Mouse (Mus musculus) frontal cortex, adult (tissue): ENCODE results near the gene Cdkn2aip.

Experiments
- ATAC-seq: cut with Nextera tagmentation; 2 replicates; pipeline ENCODE4 v1.9.2; 2017; ENCODE audit warnings: mild to moderate bottlenecking, moderate library complexity, mixed read lengths; ENCODE audit not compliant: low TSS enrichment

Gene Cdkn2aip

DNA sequence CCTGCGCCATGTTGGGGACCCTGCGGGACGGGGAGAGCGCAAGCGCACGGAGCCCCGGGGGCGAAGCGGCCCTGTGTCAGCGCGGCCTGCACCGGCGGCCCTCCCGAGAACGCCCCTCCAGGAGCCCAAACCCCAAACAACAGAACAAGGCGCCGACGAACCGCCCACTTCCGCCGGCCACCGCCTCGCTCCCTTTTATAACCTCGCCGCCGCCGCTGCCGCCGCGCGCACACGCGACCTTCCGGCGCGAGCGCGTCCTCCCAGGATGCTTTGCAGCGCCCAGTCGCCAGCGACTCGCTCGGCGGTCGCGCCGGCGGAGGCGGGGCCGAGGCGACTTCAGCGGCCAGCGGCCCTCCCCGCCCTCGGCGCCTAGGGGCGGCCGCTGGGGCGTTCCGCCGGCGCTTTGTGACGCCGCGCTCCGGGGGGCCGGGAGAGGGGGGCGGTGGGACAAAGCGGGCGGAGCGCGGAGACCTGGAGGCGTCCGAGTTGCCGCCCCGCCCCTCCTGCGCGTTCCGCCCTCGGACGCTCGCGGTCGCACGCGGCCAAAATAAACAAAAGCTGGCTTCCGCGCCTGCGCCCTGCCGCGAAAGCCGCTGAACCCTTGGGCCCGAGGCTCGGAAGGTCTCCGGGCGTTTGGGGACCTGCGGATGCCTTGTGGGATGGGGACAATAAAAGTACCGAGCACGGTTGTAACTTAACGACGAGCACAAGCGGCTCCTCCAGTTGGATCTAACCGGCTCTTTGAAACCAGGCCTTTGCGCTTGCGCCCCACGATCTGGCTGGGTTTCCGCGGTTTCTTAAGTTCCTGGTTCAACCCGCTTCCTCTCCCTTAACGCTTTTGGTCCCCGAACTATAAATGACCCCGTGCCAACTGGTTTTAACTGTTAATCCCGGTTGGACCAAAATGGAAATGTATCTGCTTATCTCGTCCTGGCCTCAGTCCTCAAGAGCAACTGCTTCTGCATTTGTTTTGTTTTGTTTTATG, at the start of gene Cdkn2aip:
Gene Cdkn2aip, minus strand, starts transcription at position 172 of the 985 bp plus-strand sequence.
- ATAC-seq: peak; percentile 82

DNA sequence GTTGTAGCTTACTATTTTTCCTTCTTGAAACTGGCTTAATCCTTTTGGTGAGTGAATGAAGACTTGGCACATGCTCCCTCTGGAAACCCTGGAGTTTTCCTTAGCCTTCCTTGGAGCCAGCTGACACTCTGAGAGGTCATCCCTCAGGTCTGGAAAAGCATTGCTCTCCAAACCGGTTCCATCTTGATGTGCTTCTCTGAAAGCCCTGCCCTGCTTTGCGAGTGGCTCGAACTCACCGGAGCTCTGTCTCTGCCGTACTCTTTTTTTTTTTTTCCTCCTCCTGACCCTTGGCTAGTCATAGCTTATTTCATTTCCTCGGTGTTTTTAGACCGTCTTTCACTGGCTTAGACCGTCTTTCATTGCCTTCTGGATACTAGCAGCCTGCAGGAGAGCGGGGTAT, 49.5 kb upstream of the Cdkn2aip start:
- no peak for ATAC-seq

DNA sequence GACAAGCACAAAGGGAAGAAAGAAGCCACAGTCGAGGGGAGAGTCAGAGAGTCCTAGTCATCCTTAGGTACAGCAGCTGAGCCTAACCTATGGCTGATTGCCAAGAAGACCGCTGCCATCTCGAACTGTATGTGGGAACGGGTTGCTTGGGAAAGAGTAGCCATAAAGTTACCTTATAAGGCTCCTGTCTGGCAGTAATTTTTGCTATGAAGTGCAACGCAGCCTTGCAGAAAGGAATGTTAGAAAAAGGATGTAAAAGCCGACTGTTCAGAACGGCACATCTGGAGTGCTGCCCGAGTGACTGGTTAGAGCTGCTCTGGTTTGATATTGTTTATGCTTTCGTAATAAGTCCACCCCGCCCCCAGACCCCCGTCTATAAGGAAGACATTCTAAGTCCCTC, 47.0 kb upstream of the Cdkn2aip start:
- ATAC-seq: no peak

DNA sequence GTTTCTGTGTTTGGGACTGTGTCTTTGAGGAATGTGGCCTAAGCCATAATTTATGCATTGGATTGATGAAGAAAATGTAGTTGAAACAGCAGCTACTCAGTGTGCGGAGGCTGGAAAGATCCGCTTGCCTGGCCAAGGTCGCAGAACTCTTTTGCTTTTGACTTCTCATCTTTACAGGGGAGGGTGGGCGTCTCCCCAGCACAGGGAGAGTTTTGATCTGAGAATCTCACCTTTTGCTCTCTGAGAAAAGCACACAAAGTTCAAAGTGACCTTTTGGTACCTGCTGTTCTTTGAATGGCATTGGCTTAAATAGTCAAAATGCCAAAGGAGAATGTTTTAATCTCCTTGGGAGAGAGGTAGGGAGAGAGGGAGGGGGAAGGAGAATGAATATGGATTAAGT, 46.5 kb upstream of the Cdkn2aip start:
- no peak for ATAC-seq

DNA sequence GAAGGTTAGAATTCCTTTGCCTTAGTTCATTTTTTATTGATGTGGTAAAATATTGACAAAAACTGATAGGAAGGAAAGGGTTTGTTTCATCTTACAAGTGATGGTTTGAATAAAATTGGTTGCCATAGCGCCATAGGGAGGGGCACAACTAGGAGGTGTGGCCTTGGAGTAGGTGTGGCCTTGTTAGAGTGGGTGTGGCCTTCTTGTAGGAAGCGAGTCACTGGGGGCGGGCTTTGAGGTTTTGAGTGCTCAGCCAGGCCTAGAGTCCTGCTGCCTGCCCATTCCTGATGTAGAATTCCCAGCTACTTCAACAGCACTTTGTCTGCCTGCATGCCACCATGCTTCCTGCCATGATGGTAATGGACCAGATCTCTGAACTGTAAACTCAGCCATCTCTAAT, 39.4 kb upstream of the Cdkn2aip start:
- ATAC-seq: no peak

DNA sequence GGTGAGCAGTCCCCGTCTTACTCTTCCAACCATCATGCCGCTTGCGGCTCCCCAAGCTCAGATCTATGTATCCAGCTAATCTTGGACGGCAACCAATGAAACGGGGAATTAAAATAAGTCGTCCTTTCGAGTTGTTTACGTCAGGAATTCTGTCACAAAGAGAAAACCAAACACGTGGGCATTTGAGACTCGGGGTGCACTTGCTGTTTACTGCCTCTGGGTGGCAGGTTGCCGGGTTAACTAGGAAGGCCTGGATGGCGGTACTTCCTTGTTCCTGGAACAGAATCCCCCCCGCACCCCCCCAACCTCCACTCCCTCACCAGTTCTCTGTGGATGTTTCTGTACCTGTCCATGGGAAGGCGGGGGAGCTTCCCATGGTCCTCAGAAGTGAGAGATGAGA, 36.4 kb upstream of the Cdkn2aip start:
- peak; percentile 66 for ATAC-seq

DNA sequence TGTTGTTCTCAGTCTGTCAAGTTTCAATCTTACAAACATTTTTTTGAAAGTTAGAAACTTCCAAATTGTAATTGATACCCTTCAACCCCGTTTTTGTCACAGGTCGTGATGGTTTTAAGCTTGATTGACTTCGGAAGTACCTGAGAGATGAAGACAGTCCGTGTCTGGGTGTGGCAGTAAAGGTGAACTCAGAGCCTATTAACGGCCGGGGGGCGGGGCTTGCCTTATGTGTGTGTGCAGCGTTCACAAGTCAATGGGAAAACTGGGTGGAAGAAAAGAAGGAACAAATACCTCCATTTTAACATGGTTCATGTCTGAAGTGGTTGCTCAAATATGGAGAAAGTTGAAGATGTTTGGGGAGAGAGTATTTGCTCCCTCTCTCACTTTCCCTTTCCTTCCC, 35.8 kb upstream of the Cdkn2aip start:
- no peak for ATAC-seq

DNA sequence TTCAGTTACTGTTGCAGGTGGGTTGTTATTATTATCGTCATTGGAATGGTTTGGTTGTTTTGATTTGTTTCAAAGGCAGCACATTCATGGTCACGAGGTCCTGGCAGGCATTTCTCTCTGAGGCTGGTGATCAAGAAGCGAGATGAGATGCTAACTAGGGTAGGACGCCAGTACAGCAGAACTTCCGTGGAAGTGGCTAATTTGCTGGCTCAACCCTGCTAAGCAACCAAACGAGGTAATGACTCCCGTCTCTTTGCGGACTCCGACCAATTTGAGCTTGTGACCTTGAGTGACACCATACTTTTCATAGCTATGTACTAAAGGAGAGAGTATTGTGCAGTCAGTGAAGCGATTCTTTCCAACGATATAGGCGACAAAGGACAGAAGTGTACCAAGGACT, 32.6 kb upstream of the Cdkn2aip start:
- no peak for ATAC-seq

DNA sequence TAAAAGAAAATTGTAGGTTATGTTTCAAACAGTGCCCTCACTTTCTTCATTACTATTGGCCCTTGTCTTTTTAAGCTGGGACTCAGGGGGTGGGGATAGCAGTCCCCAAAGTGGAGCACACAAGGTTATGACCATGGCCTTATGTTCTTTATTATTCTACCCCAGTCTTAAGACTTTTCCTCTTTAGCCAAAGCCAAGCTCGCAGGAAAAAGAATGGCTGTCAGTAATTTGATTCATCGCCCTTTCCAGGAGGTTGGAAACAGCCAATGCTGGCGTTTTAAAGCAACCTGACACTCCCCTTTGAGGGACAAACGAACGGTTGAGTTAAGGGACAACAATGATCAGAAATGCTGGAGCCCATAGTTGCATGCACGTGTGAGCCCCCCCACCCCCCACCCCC, 32.1 kb upstream of the Cdkn2aip start:
- no peak for ATAC-seq

DNA sequence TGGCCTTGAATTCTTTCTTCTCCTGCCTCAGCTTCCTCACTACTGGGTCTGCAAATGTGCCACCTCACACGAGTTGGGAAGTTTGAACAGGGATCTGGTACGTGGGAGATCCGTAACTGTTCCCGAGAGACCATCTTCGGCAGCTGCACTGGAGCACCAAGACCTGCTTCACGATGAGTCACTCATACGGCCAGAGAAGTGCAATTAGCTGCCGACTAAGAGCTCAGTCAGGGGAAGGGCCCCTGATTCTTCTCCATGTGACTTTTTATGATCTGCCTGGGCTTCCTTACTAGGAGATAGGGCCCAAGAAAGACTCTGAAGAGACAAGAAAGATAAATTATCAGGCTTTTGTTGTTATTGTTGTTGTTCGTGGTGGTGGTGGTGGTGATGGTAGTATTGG, 31.1 kb upstream of the Cdkn2aip start:
- no peak for ATAC-seq

DNA sequence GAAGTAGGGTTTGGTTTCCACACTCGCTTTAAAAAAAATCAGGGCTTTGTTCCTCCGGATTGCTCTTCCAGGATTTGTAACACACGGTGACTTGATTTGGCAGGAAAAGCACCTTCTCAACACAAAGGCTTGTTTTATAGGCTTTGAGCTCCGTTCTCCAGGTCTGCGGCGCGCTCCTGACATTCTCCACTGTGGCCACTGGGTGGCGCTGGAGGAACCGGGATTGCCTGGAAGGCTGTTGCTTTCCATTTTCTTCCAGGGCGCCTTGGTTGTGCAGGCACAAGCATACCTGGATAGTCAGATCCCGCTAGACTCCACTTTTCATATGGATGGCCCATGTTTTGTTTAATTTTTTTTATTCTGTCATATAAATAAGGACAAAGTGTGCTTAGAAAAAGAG, 29.7 kb upstream of the Cdkn2aip start:
- peak; percentile 96 for ATAC-seq

DNA sequence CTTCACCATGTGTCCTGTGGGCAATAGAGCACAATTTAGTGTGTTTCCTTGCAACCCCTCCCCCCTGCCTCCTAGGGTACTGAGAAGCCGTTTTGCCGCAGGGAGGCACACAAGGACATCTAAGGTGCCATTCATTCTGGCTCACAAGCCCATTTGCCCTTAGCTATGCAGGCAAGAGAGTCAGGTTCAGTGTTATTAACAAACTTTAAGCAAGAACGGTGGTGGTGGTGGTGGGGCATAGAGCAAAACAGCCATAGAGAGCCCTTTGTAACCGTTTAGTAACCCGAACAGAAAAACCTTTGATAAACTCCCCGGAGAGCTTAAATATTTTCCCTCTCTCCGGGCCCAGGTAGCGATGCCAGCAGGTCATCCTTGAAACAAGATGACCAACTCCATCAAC, 29.3 kb upstream of the Cdkn2aip start:
- no peak for ATAC-seq

DNA sequence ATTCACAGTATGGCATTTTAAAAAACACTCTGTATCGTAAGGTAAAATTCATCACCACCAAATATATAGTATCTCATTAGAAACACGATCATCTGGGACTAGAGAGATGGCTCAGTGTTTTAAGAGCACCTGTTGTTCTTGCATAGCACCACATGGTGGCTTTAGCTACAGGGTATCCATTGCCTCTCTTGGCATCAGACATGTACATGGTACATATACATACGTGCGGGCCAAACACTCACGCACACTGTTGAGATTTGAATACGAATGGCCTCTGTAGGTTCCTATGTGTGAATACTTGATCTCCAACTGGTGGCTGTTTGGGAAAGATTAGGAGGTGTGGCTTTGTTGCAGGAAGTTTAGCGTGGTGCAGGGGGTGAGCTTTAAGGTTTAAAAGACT, 28.6 kb upstream of the Cdkn2aip start:
- no peak for ATAC-seq

DNA sequence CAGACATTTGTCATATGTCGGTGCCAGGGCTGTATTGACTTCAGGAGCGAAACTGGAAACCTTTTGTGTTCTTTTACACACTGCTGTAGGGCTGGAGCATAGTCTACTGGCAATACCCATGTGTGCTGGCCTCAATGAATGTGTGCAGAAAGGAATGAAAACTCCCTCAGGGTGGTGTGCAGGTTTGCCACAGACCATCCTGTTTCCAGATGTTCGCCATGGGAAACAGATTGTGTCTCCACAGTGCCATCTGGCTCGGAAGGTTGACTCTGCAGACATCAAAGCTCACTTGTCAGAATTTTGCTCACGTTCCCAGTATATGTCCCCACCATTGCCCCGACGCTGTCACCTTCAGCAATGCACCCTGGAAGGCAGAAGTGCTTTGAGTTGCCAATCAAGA, 23.4 kb upstream of the Cdkn2aip start:
- peak; percentile 20; the same call in 1 of the 2 replicates for ATAC-seq

DNA sequence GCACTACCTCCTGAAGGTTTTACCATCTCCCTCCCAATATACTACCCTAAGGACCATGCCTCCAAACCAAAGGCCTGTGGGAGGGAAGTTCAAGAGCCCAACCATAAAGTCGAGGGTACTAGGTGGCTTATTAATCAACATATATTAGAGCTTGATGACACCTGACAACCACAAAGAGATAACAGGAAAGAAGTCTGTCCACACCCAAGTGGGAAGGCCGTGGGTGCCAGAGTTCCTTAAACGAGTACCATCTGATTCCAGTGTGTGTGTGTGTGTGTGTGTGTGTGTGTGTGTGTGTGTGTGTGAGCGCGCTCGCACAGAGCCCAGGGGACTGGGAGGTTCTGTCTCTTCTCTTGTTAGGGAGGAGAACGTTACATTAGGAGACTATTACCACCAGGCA, 15.6 kb upstream of the Cdkn2aip start:
- ATAC-seq: no peak

DNA sequence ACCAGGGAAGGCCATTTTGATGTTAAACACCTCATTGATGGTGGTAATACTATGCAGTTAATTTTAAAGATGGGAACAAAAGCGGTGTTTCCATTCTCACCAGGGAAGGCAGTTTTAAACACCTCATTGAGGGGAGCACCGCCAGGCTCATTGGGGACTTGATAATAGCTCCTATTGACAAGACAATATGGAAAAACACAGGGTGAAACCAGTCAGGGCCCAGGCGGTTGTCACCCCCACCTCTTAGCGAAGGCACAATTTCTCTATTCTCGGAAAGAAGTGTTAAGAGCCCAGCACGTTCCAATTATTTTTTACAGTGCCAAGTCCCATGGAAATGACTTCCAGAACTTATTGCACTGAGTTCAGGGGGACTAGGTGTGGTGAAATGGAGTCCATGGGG, 13.2 kb upstream of the Cdkn2aip start:
- no peak for ATAC-seq

DNA sequence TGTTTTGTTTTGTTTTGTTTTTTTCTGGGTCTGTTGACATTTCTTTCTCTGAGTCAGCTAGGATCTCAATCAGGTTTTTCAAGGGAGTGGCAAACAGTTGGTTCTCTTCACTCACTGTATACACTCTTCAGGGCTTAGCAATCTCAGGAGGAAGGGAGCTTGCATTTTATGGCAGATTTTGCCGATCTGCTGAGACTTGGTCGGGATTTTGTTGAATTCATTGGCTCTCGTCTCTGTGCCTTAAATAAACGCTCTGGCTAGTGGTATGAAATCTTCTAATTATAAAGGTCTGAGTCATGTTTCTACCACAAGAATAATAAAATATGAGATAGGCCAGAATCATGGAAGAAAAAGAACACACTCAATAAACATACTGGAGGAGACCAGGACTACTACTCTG, 7.9 kb upstream of the Cdkn2aip start:
- peak; percentile 85 for ATAC-seq

DNA sequence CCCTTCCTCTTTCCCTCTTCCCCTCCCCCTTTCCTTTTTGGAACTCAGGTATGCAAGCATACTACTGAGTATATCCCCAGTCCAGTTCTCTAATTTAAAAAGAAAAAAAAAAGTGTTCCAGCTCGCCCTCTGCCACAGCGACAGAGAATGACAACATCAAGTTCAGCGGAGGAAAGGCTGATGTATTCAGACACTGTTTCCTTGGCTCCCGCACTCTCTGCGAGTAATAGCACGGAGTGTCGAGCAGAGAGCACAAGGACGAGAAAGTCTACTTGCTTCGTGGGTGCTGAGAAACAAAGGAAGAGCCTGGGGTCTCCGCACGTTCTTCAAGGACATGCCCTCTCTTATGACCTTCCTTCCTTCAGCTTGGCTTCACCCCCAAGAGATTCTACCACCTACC, 4.9 kb upstream of the Cdkn2aip start:
- ATAC-seq: peak; percentile 21; the same call in 1 of the 2 replicates

DNA sequence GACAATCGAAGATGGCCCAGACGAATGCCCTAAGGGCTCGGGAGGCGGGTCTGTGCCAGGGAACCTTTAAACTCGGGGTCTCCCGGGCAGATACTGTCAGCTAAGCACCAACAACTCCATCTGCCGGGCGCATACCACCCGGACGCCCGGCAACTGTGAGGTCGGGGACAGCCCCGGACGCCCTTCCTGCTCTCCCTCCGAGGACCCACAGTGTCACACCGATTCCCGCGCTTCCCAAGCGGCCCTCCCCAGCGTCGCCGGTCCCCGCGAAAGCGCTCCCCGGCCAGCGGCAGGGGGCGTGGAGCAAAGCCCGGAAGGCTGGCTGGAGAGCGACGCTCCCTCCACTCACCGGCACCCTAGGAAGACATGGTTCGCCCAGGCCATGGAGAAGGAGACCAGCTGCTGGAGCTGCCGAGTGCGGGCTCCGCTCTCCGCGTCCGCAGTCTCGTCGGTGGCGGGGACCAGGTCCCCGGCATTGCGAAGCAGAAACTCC, 515 bp downstream of the Cdkn2aip start:
- peak; percentile 42 for ATAC-seq

DNA sequence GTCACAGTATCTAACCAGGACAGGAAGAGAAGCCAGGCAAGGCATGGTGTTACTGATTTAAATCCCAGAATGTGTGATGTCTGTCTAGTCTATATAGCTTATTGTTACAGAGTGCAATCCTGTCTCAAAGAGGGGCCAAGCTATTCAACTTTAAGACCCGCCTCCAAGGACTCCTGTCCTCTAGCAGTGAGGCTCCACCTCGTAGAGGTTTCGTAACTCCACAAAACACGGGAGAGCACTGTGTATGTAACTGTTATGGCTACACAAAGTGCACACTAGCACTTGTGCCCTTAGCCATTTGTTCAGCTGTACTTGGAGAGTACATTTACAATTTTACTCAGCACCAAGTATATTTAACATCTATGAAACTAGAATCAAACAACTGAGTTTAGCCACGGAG, 5.6 kb downstream of the Cdkn2aip start:
- ATAC-seq: no peak

DNA sequence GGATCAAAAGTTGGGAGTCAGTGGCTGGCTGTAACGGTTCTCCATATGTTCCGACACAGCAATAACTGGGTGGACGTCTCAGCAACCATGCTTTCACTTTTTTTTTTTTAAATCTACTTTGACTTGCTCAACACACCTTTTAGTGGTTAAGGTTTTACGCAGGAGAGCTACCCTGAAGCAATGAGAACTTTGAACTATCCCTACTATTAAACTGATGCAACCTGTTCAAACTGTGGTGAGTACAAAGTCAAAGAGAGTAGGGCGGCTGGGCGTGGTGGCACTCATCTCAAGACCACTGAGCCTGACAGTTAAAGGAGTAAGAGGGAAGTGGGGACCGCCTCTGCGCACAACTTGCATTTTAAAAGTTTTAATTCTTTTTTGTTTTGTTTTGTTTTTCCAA, 7.0 kb downstream of the Cdkn2aip start:
- ATAC-seq: no peak

DNA sequence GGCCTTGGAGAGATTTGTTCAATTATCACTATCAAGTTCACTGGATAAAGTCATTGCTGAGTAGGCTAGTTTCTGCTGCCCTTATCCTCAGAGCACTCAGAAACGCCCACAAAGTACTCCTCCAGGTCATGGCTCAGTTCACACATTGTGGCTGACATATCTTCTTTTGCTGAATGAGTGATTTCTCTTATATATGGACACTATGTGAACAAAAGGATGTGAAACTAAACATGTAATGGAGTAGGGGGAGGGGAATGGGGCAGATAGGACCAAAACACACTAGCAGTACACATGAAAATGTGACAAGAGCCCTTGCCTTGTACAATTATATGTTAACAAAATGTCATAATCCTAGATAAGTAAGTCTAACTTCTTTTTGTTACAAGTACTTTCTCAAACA, 11.4 kb downstream of the Cdkn2aip start:
- ATAC-seq: no peak

DNA sequence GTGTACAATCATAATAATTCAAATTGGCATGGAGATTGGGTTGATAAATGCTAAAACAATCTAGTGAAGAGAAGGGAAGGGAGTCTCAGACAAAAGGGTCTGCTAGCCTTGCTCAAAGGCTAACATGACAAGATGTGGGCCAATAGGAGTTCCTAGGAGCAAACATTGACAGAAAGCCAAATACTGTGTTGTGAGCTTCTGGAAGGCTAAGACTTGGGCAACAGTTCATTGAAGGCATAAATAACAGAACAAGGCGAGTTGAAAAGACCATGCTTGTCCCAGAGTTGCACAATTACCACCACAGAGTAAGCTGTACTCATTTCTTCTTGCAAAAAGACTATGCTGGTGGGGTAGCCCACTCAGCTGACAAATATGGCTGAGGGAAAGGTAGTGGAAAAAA, 16.0 kb downstream of the Cdkn2aip start:
- no peak for ATAC-seq
